Mouse (Mus musculus): Measurements from ENCODE around the gene Wdfy3.

Gene Wdfy3

GRCm38 (mm10) chr5:102055130-102055641 is 14.5 kb downstream of the Wdfy3 start:
- DNase-seq (ENCODE audit: extremely low spot score, low spot score) = no peak

GRCm38 (mm10) chr5:102054511-102055093 is 15.1 kb downstream of the Wdfy3 start:
- DNase-seq (ENCODE audit: extremely low spot score, low spot score) = no peak

GRCm38 (mm10) chr5:102052906-102053305 is 16.8 kb downstream of the Wdfy3 start:
- no peak for DNase-seq (ENCODE audit: extremely low spot score, low spot score)

DNA sequence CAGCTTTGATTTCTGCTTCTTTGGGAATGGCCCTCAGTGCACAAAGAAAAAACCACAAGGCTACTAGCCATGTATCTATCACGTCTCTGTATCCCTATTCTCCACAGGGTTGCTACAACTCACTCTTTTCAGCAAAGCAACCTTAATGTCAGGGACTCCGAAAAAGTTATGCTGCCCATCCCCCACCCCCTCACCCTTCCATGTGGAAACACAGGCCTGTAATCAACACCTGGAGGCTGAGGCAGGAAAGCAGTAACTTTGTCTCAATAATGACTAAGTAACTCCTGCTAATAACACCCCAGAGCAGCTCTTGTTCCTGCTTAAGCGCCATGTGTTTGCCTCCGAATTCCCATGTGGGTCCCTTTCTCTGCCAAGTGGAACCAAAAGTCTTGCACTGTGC is 17.3 kb downstream of the Wdfy3 start:
- DNase-seq (ENCODE audit: extremely low spot score, low spot score) = no peak

DNA sequence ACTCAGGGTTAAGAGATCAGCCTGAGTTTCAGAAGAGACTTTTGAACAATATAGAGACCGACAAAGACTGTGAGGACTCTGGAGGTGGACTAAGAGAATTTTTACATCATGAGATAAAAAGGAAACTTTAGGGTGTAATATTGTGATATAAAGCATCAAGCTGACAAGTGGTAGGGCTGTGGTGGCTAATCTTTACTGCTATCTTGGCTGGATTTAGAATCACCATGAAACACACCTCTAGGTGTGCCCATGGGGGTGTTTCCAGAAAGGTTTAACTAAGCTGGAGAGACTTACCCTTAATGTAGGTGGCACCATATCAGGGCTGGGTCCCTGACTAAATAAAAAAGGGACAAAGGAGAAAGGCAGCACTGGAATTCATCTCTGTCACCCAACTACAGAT is 19.0 kb downstream of the Wdfy3 start:
- DNase-seq (ENCODE audit: extremely low spot score, low spot score) = no peak

DNA sequence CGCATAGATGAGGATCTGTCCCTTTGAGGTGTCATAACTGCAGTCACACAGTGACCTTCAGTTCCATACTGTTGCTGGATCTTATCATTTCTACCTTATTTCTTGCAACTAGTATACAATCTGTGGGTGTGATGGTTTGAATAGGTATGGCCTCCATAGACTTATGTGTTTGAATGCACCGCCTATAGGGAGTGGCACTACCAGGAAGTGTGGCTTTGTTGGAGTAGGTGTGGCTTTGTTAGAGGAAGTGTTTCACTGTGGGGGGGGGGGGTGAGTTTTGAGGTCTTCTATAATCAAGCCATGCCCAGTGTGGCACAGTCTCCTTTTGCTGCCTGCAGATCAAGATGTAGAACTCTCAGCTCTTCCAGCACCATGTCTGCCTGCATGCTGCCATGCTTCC is 21.3 kb downstream of the Wdfy3 start:
- DNase-seq (ENCODE audit: extremely low spot score, low spot score) = no peak

DNA sequence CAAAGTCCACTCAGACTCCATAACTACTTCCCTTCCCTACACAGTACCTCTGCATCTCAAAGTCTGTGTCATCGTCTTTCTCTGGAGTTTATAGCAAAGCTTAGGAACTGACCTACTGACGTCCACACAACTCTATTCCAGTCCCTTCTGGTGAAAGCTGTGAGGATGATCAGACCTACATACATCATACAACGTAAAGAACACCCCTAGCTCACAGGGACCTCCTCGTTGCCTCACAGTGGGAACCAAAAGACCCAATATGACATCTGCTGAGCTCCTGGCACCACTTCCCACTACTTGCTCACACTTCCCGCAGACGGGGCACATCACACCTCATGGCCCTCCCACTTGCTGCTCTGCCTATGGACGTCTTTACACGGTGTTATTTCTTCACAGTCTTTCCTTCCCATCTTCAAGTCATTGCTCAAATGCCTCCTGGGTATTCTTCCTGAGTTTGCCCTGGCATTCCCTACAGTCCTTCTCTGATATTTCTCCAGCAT is 23.1 kb downstream of the Wdfy3 start:
- DNase-seq (ENCODE audit: extremely low spot score, low spot score) = no peak

DNA sequence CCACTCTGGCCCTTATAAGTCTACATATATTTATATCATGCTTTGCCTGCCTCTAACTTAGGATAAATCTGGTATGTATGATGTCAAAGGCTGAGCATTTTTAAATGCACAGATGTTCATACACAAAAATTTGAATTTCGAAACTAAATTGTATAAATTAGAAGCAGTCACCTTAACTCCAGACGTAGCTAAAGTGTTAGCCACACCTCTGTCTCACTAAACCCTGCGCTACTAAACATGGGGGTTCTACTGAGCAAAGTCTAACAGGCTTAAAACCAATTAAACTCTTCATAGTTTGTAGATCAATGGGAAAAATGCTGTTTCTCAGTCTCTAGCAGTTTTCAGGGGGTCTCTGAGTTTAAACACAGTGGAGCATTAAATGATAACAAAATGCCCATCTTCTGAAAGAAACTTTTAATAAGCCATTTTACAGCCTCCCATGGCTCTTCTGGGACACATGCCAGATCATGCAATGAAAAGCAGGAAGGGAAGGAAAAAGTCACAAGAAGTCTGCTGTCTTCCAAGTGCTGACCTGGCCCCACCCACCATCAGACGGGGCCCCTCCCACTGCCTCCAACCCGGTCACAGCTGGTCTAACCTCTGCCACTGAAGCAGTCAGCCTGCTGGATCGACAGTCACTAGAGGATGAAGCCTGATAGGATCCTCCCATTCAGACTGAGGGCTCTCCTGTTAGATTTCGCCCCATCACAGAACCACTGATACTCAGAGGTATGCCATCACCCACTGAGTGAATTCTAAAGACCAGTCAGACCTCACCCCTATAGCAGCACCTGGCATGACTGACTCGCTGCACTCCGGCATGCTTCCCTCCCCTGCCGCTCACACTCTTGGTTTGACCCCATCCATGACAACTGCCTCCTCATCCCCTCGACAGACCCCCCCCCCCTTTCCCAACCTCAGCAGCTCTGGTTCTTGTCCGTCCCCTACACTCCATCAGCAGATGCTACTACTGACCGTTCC is 23.8 kb downstream of the Wdfy3 start:
- DNase-seq (ENCODE audit: extremely low spot score, low spot score) = no peak

GRCm38 (mm10) chr5:102045177-102045576 is 24.5 kb downstream of the Wdfy3 start:
- DNase-seq (ENCODE audit: extremely low spot score, low spot score) = no peak

- no peak for DNase-seq (ENCODE audit: extremely low spot score, low spot score)
These were observed 36.4 kb downstream of the Wdfy3 start for GRCm38 (mm10) chr5:102033281-102033680.

- DNase-seq (ENCODE audit: extremely low spot score, low spot score) = no peak
These were observed 37.0 kb downstream of the Wdfy3 start for GRCm38 (mm10) chr5:102032594-102033240.

DNA sequence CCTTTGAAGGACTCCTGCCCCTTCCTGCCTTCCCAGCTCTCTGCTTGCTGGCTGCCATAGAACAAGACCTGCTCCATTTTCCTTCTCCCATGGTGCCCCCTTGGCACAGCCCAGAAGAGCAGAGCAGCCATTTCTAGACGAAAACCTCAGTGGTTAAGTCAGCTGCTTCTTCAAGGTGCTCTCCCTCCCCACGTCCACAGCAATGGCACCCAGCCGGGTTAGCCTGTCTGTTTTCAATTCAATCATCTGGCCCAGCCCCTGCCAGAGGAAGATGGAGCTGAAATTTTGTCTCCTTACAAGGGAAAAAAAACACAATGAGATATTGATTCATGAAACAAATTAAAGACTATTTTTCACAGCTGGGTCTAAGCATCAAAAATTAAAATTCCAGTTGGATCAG is 37.5 kb downstream of the Wdfy3 start:
- DNase-seq (ENCODE audit: extremely low spot score, low spot score) = no peak

- DNase-seq (ENCODE audit: extremely low spot score, low spot score) = no peak
These were observed 46.3 kb downstream of the Wdfy3 start for GRCm38 (mm10) chr5:102023376-102023775.

- no peak for DNase-seq (ENCODE audit: extremely low spot score, low spot score)
These were observed 47.5 kb downstream of the Wdfy3 start for GRCm38 (mm10) chr5:102022018-102022898.

GRCm38 (mm10) chr5:102014235-102014634 is 55.5 kb downstream of the Wdfy3 start:
- DNase-seq (ENCODE audit: extremely low spot score, low spot score) = no peak

- no peak for DNase-seq (ENCODE audit: extremely low spot score, low spot score)
These were observed 55.9 kb downstream of the Wdfy3 start for GRCm38 (mm10) chr5:102013781-102014180.

GRCm38 (mm10) chr5:102010961-102011360 is 58.8 kb downstream of the Wdfy3 start:
- DNase-seq (ENCODE audit: extremely low spot score, low spot score) = no peak

- DNase-seq (ENCODE audit: extremely low spot score, low spot score) = no peak
These were observed 60.1 kb downstream of the Wdfy3 start for GRCm38 (mm10) chr5:102009606-102010005.

GRCm38 (mm10) chr5:102008712-102009111 is 61.0 kb downstream of the Wdfy3 start:
- DNase-seq (ENCODE audit: extremely low spot score, low spot score) = no peak

DNA sequence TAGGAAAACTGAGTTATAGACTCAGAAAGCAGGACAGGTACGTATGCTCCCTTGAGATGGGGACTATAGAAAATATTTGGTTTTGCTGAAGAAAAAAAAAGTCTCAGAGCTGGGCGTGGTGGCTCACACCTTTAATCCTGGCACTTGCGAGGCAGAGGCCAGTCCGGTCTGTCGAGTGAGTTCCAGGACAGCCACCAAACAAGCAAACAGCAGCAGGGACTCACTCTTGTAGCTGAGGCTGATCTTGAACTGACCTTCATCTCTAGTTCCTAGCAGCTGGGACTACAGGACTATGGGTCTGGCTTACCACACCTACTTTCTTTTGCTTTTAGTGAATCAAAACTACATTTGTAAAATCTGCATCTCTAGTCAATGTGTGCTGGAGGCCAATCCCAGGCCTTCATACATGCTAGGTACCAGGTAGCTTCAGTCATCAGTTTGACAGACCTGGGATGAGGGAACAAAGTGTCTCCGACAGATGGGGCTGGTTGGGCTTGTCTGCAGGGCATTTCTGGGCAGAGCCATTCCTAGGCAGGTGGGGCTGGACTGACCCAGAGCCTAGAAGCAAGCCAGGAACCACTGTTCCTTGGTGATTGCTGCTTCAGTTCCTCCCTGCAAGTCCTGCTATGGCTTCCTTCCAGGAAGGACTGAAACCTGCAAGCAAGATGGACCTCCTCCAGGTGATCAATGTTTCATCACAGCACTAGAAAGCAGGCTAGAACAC is 63.3 kb downstream of the Wdfy3 start:
- no peak for DNase-seq (ENCODE audit: extremely low spot score, low spot score)
